Mouse (Mus musculus) hindbrain, postnatal 0 days (tissue): Measurements from ENCODE around the gene Lsm2. TPM values are rescaled to one million over a fixed set of nuclear protein-coding genes. Genes with fewer than 3 reads are reported as not detected.
A peak's percentile ranks its signal among the peaks of the same experiment; 100 is the strongest.
"Not testable (repeated sequence)": the region's sequence is repeated elsewhere in the genome, so short reads cannot be mapped to it uniquely, and the experiment has no call there.

Experiments used
- ATAC-seq: fragments of 200-750 bp; cut with Nextera tagmentation; 2 replicates; pipeline ENCODE4 v1.8.0; 2017; ENCODE audit warnings: mild to moderate bottlenecking, moderate TSS enrichment, moderate library complexity
- DNase-seq: peaks from one replicate; pipeline ENCODE4 v3.0.0-alpha.2; 2015; ENCODE audit warnings: low spot score
- H3K27ac ChIP-seq: fragments of 300-500 bp; sonication (generic); 2 replicates; pipeline ENCODE4 v1.5.1; 2014; ENCODE audit warnings: mild to moderate bottlenecking
- H3K27me3 ChIP-seq: fragments of 300-500 bp; sonication (generic); 2 replicates; pipeline ENCODE4 v1.6.1; 2014; ENCODE audit warnings: low read length, mixed read lengths; ENCODE audit not compliant: insufficient read depth
- H3K36me3 ChIP-seq: fragments of 300-500 bp; sonication (generic); 2 replicates; pipeline ENCODE4 v1.6.1; 2014; ENCODE audit warnings: low read length, mixed read lengths; ENCODE audit not compliant: insufficient read depth
- H3K4me1 ChIP-seq: fragments of 300-500 bp; sonication (generic); 2 replicates; pipeline ENCODE4 v1.6.1; 2014; ENCODE audit warnings: antibody characterized with exemption, low read length, mixed read lengths; ENCODE audit not compliant: insufficient read depth
- H3K4me2 ChIP-seq: fragments of 300-500 bp; sonication (generic); 2 replicates; pipeline ENCODE4 v1.6.1; 2014; ENCODE audit warnings: low read depth, mild to moderate bottlenecking, low read length, moderate library complexity, mixed read lengths
- H3K4me3 ChIP-seq: fragments of 300-500 bp; sonication (generic); 2 replicates; pipeline ENCODE4 v1.5.1; 2014; ENCODE audit warnings: low read length
- H3K9ac ChIP-seq: fragments of 300-500 bp; sonication (generic); replicated peaks from 2 replicates; pipeline ENCODE4 v1.6.1; 2014; ENCODE audit warnings: mild to moderate bottlenecking, low read length, moderate library complexity, mixed read lengths
- H3K9me3 ChIP-seq: fragments of 300-500 bp; sonication (generic); 2 replicates; pipeline ENCODE4 v1.6.1; 2016; ENCODE audit warnings: low read length, mixed read lengths
- CTCF ChIP-seq: IDR thresholded peaks from 2 replicates; pipeline ENCODE4 v1.5.1; 2016; ENCODE audit warnings: antibody characterized with exemption, control low read depth, low read depth
- WGBS: fragments of 180-500 bp; shearing (Covaris S2); extraction: QIAGEN DNeasy Blood & Tissue Kit; methylation state at CpG from one replicate; pipeline ENCODE4 v1.1.7; 2014; 5-methylcytosine and 5-hydroxymethylcytosine counted together
- polyA plus RNA-seq: library from polyadenylated mRNA; unstranded; fragments of >200 nt; fragmentation: Nextera tagmentation; extraction: Ambion mirVana; gene quantifications from 2 replicates; pipeline ENCODE4 v1.2.1, GENCODE M21; 2015
- total RNA-seq: library from RNA; depleted of rRNA; stranded (reverse); fragments of >200 nt; gene quantifications from 2 replicates; pipeline ENCODE4 v1.2.3, GENCODE M21; 2014

The Lsm2 gene
- total and polyA plus RNA-seq, 2 experiments from 2014 or later, result 35.5 to 106 TPM

GRCm38 (mm10) chr17:34994751-34995150 lies 13.1 kb downstream of the Lsm2 start:
- Histone ChIP-seq H3K9ac (no peak overlapping the region), H3K27ac (no peak overlapping the region), H3K4me3 (no peak overlapping the region), H3K4me1 (no peaks in the 10 kb centered on the region), H3K9me3 (no peaks in the 10 kb centered on the region), H3K36me3 (0 out of 2 replicates have a peak, but pooled peaks cover 3% of the 10 kb centered on the region), H3K27me3 (no peaks in the 10 kb centered on the region), H3K4me2 (no peak overlapping the region)
- ATAC-seq, result no peak
- no peak for TF ChIP-seq CTCF
- DNase-seq, result no peak

GRCm38 (mm10) chr17:34995192-34995591 lies 13.5 kb downstream of the Lsm2 start:
- H3K27ac ChIP-seq, H3K36me3 ChIP-seq, H3K9me3 ChIP-seq, H3K9ac ChIP-seq, H3K4me2 ChIP-seq, H3K4me1 ChIP-seq, H3K4me3 ChIP-seq, H3K27me3 ChIP-seq, ATAC-seq, DNase-seq: not testable (repeated sequence)
- WGBS, result 90% methylated on average over 4 of the region's 4 CpGs

GRCm38 (mm10) chr17:34995927-34996326 lies 14.3 kb downstream of the Lsm2 start:
- not testable (repeated sequence) for H3K4me2 ChIP-seq, DNase-seq
- 96% methylated on average over 4 of the region's 4 CpGs for WGBS

GRCm38 (mm10) chr17:34996411-34997141 lies 14.9 kb downstream of the Lsm2 start:
- Histone ChIP-seq H3K9ac (no peak overlapping the region), H3K4me3 (no peak overlapping the region), H3K27me3 (no peaks in the 10 kb centered on the region), H3K27ac (no peak overlapping the region), H3K4me1 (no peaks in the 10 kb centered on the region), H3K36me3 (no peaks in the 10 kb centered on the region), H3K4me2 (no peak overlapping the region), H3K9me3 (no peaks in the 10 kb centered on the region)
- no peak for ATAC-seq
- WGBS, result 83% methylated on average over 12 of the region's 14 CpGs
- DNase-seq, result no peak
- no peak for TF ChIP-seq CTCF

More at GRCm38 (mm10) chr17:34995927-34996326, 14.3 kb downstream of the Lsm2 start:
- ATAC-seq, H3K4me3 ChIP-seq, H3K9me3 ChIP-seq, H3K4me1 ChIP-seq, H3K27ac ChIP-seq, H3K9ac ChIP-seq, H3K27me3 ChIP-seq, H3K36me3 ChIP-seq: not testable (repeated sequence)

GRCm38 (mm10) chr17:34997142-34997483 lies 15.5 kb downstream of the Lsm2 start:
- Histone ChIP-seq H3K27me3 (no peaks in the 10 kb centered on the region), H3K9ac (no peak overlapping the region), H3K9me3 (no peaks in the 10 kb centered on the region), H3K4me1 (no peaks in the 10 kb centered on the region), H3K4me3 (no peak overlapping the region), H3K36me3 (no peaks in the 10 kb centered on the region), H3K4me2 (no peak overlapping the region), H3K27ac (no peak overlapping the region)
- ATAC-seq (no peak), DNase-seq (no peak)
- no peak for TF ChIP-seq CTCF
- 78% methylated on average over 5 of the region's 5 CpGs for WGBS

- Histone ChIP-seq H3K27ac (no peak overlapping the region), H3K4me2 (no peak overlapping the region), H3K9ac (no peak overlapping the region), H3K4me3 (no peak overlapping the region), H3K4me1 (peaks cover 6% of the 10 kb centered on the region), H3K9me3 (no peaks in the 10 kb centered on the region), H3K27me3 (no peaks in the 10 kb centered on the region), H3K36me3 (no peaks in the 10 kb centered on the region)
- DNase-seq (no peak), ATAC-seq (no peak)
- 93% methylated on average over 15 of the region's 15 CpGs for WGBS
- TF ChIP-seq CTCF, result no peak
These were observed 17.1 kb downstream of the Lsm2 start for GRCm38 (mm10) chr17:34998526-34999430.

GRCm38 (mm10) chr17:34999871-35000716 lies 18.4 kb downstream of the Lsm2 start:
- not testable (repeated sequence) for H3K4me1 ChIP-seq, ATAC-seq, H3K27me3 ChIP-seq, DNase-seq, H3K9me3 ChIP-seq, H3K36me3 ChIP-seq
- WGBS, result 16% methylated on average over 29 of the region's 32 CpGs
- peak overlapping the region; percentile 70 for H3K4me3 ChIP-seq
- H3K9ac ChIP-seq, result peak overlapping the region; percentile 70; the same call in 1 of the 2 replicates
- peak overlapping the region; percentile 92 for H3K4me2 ChIP-seq
- peak overlapping the region; percentile 96 for H3K27ac ChIP-seq
